Mouse (Mus musculus) naive thymus-derived CD4-positive, alpha-beta T cell, adult 5 months (primary cell): ENCODE results near the gene Oasl1. TPM values are rescaled to one million over a fixed set of nuclear protein-coding genes. Genes with fewer than 3 reads are reported as not detected.

Experiments used
- polyA plus RNA-seq: library from polyadenylated mRNA; unstranded; fragments of 100-300 nt; shearing (Covaris generic); gene quantifications from one replicate; pipeline ENCODE4 v1.2.1, GENCODE M21; 2017

The Oasl1 gene
- 5.1 TPM for polyA plus RNA-seq

GRCm38 (mm10) chr5:114922998-114923473 lies at the start of gene Oasl1:
Gene Oasl1, plus strand, starts transcription at chr5:114923240.

GRCm38 (mm10) chr5:114896688-114897373 lies 26.2 kb upstream of the Oasl1 start, which contains the start of gene Oasl2:
Gene Oasl2, plus strand, starts transcription at chr5:114896936.

GRCm38 (mm10) chr5:114942074-114942765 lies 19.2 kb downstream of the Oasl1 start, which contains the start of gene 2210016L21Rik:
Gene 2210016L21Rik, plus strand, starts transcription at chr5:114942158.

GRCm38 (mm10) chr5:114970824-114971227 lies 47.8 kb downstream of the Oasl1 start, which contains the start of gene Hnf1a:
Gene Hnf1a, minus strand, starts transcription at chr5:114971094.

Other genes with a start within 250 kb of the Oasl1 start
- gene Gltp, start 232.3 kb upstream of the Oasl1 start, polyA plus RNA-seq = 238 TPM
- 17.0 TPM for gene Tchp, start 215.5 kb upstream of the Oasl1 start, polyA plus RNA-seq
- 208 TPM for gene Ankrd13a, start 148.6 kb upstream of the Oasl1 start, polyA plus RNA-seq
- gene Git2, start 147.7 kb upstream of the Oasl1 start, polyA plus RNA-seq = 158 TPM
- gene 1500011B03Rik, start 99.8 kb upstream of the Oasl1 start, polyA plus RNA-seq = 49.4 TPM
- gene 4930519G04Rik, start 69.6 kb upstream of the Oasl1 start, polyA plus RNA-seq = not detected
- not detected for gene Gm9936, start 64.6 kb upstream of the Oasl1 start, polyA plus RNA-seq
- 9.0 TPM for gene Oasl2, start 26.3 kb upstream of the Oasl1 start, polyA plus RNA-seq
- gene 2210016L21Rik, start 18.9 kb downstream of the Oasl1 start, polyA plus RNA-seq = 34.7 TPM
- 0.15 TPM for gene Hnf1a, start 47.9 kb downstream of the Oasl1 start, polyA plus RNA-seq
- 64.1 TPM for gene Sppl3, start 87.9 kb downstream of the Oasl1 start, polyA plus RNA-seq
- gene Gm10401, start 175.1 kb downstream of the Oasl1 start, polyA plus RNA-seq = not detected
- gene Acads, start 196.1 kb downstream of the Oasl1 start, polyA plus RNA-seq = 20.8 TPM
- gene Unc119b, start 211.7 kb downstream of the Oasl1 start, polyA plus RNA-seq = 38.8 TPM
- gene Mlec, start 234.9 kb downstream of the Oasl1 start, polyA plus RNA-seq = 101 TPM